Mouse (Mus musculus) kidney, embryonic 15.5 days (tissue): Measurements from ENCODE around the gene Abcb8. TPM values are rescaled to one million over a fixed set of nuclear protein-coding genes. Genes with fewer than 3 reads are reported as not detected.

Source experiments
- ATAC-seq: fragments of 200-750 bp; cut with Nextera tagmentation; replicated peaks from 2 replicates; pipeline ENCODE4 v1.8.0; 2017; ENCODE audit warnings: moderate TSS enrichment; ENCODE audit not compliant: low FRiP score
- H3K27ac ChIP-seq: fragments of 300-500 bp; sonication (generic); 2 replicates; pipeline ENCODE4 v1.5.1; 2015; ENCODE audit warnings: mild to moderate bottlenecking, inconsistent platforms
- H3K27me3 ChIP-seq: fragments of 300-500 bp; sonication (generic); 2 replicates; pipeline ENCODE4 v1.6.1; 2015; ENCODE audit warnings: inconsistent platforms
- H3K36me3 ChIP-seq: fragments of 300-500 bp; sonication (generic); 2 replicates; pipeline ENCODE4 v1.6.1; 2015; ENCODE audit warnings: inconsistent platforms
- H3K4me1 ChIP-seq: fragments of 300-500 bp; sonication (generic); 2 replicates; pipeline ENCODE4 v1.6.1; 2015; ENCODE audit warnings: inconsistent platforms
- H3K4me2 ChIP-seq: fragments of 300-500 bp; sonication (generic); 2 replicates; pipeline ENCODE4 v1.6.1; 2015; ENCODE audit warnings: moderate library complexity, mild to moderate bottlenecking, inconsistent platforms
- H3K4me3 ChIP-seq: fragments of 300-500 bp; sonication (generic); replicated peaks from 2 replicates; pipeline ENCODE4 v1.5.1; 2015; ENCODE audit warnings: mild to moderate bottlenecking, inconsistent platforms
- H3K9ac ChIP-seq: fragments of 300-500 bp; sonication (generic); 2 replicates; pipeline ENCODE4 v1.6.1; 2015; ENCODE audit warnings: mild to moderate bottlenecking, inconsistent platforms
- H3K9me3 ChIP-seq: fragments of 300-500 bp; sonication (generic); replicated peaks from 2 replicates; pipeline ENCODE4 v1.6.1; 2016; ENCODE audit warnings: inconsistent platforms
- WGBS: fragments of 180-500 bp; shearing (Covaris S2); methylation state at CpG from one replicate; pipeline ENCODE4 v1.1.7; 2015; ENCODE audit warnings: mixed read lengths; 5-methylcytosine and 5-hydroxymethylcytosine counted together
- polyA plus RNA-seq: library from polyadenylated mRNA; unstranded; fragments of >200 nt; fragmentation: Nextera tagmentation; extraction: Ambion mirVana; gene quantifications from 2 replicates; pipeline ENCODE4 v1.2.1, GENCODE M21; 2015

Abcb8 gene
- 59.2 and 62.0 TPM in 2 replicates for polyA plus RNA-seq

DNA sequence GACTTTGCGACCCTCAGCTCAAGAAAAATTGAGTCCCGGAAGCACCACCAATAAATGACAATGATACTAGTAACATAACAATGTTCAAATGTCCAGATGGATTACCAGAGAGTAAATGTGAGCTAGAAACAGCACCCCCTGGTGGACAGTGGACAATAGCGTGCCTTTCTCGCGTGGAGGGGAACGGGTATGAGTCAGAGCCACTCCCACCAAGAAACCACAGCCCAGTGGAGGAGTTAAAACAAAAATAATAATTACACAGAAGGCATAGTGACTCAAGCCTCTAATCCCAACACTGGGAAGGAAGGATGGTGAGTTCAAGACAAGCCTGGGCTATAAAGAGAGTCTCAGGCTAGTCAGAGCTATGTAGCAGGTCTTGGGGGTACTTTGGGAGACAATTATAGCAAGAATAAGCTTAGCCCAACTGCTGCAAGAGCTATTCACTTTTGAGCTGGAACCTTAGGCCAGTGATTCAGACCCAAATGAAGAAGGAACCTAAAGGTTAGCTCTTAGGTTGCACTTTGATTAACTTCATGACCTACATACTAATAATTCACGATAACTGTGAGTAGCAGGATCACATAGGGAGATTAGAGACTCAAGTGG is at the start of gene Abcb8:
Gene Abcb8, plus strand, starts transcription at position 272 of the 606 bp plus-strand sequence.
- Histone ChIP-seq H3K9ac (peak within 1 kb of the TSS; percentile 45), H3K4me2 (peak within 1 kb of the TSS; percentile 60)
- no peak for ATAC-seq

GRCm38 (mm10) chr5:24343977-24344436 is 49.5 kb upstream of the Abcb8 start:
- no peak for ATAC-seq

More for the DNA sequence above, at the start of gene Abcb8:
- Histone ChIP-seq H3K36me3 (no peaks in the 10 kb centered on the region), H3K4me3 (peak within 1 kb of the TSS; percentile 67), H3K9me3 (no peaks in the 10 kb centered on the region), H3K27me3 (peaks cover 4% of the 10 kb centered on the region), H3K4me1 (peaks cover 32% of the 10 kb centered on the region), H3K27ac (peak within 1 kb of the TSS; percentile 85)
- WGBS: 22% methylated on average over 7 of the region's 7 CpGs

GRCm38 (mm10) chr5:24344477-24345051 is 48.9 kb upstream of the Abcb8 start:
- peaks cover 19% of the 10 kb centered on the region for H3K27me3 ChIP-seq
- peaks cover 54% of the 10 kb centered on the region for H3K4me1 ChIP-seq
- H3K4me2 ChIP-seq: peak overlapping the region; percentile 47
- H3K36me3 ChIP-seq: no peaks in the 10 kb centered on the region
- no peak overlapping the region for H3K9ac ChIP-seq
- WGBS: 10% methylated on average over 12 of the region's 12 CpGs
- H3K27ac ChIP-seq: peak overlapping the region; percentile 87
- peak overlapping the region; percentile 15; the same call in 1 of the 2 replicates for H3K4me3 ChIP-seq
- no peaks in the 10 kb centered on the region for H3K9me3 ChIP-seq
- peak; percentile 80 for ATAC-seq

More at GRCm38 (mm10) chr5:24343977-24344436, 49.5 kb upstream of the Abcb8 start:
- H3K4me1 ChIP-seq: peaks cover 50% of the 10 kb centered on the region
- H3K27me3 ChIP-seq: peaks cover 14% of the 10 kb centered on the region
- no peak overlapping the region for H3K9ac ChIP-seq
- peak overlapping the region; percentile 87 for H3K27ac ChIP-seq
- peak overlapping the region; percentile 47 for H3K4me2 ChIP-seq
- no peak overlapping the region for H3K4me3 ChIP-seq
- 22% methylated on average over 2 of the region's 2 CpGs for WGBS
- no peaks in the 10 kb centered on the region for H3K9me3 ChIP-seq
- H3K36me3 ChIP-seq: no peaks in the 10 kb centered on the region

GRCm38 (mm10) chr5:24346313-24346712 is 47.1 kb upstream of the Abcb8 start:
- 69% methylated on average over 7 of the region's 7 CpGs for WGBS
- ATAC-seq: no peak

GRCm38 (mm10) chr5:24347186-24347875 is 46.1 kb upstream of the Abcb8 start:
- Histone ChIP-seq H3K4me1 (peaks cover 78% of the 10 kb centered on the region), H3K9ac (no peak overlapping the region)

More at GRCm38 (mm10) chr5:24346313-24346712, 47.1 kb upstream of the Abcb8 start:
- Histone ChIP-seq H3K9me3 (no peaks in the 10 kb centered on the region), H3K9ac (no peak overlapping the region), H3K36me3 (no peaks in the 10 kb centered on the region), H3K27ac (no peak overlapping the region), H3K4me1 (peaks cover 70% of the 10 kb centered on the region), H3K4me3 (no peak overlapping the region), H3K27me3 (peaks cover 33% of the 10 kb centered on the region), H3K4me2 (no peak overlapping the region)

GRCm38 (mm10) chr5:24348128-24348527 is 45.3 kb upstream of the Abcb8 start:
- H3K4me2 ChIP-seq: peak overlapping the region; percentile 99
- peaks cover 47% of the 10 kb centered on the region for H3K27me3 ChIP-seq
- H3K9ac ChIP-seq: peak overlapping the region; percentile 45
- H3K4me3 ChIP-seq: peak overlapping the region; percentile 51
- no peaks in the 10 kb centered on the region for H3K36me3 ChIP-seq
- peak; percentile 55 for ATAC-seq
- H3K4me1 ChIP-seq: peaks cover 81% of the 10 kb centered on the region
- H3K27ac ChIP-seq: no peak overlapping the region
- under 1% methylated on average over 41 of the region's 41 CpGs for WGBS
- no peaks in the 10 kb centered on the region for H3K9me3 ChIP-seq

More at GRCm38 (mm10) chr5:24347186-24347875, 46.1 kb upstream of the Abcb8 start:
- Histone ChIP-seq H3K27me3 (peaks cover 39% of the 10 kb centered on the region), H3K4me2 (peak overlapping the region; percentile 99), H3K36me3 (no peaks in the 10 kb centered on the region), H3K9me3 (no peaks in the 10 kb centered on the region), H3K4me3 (0 out of 2 replicates have a peak overlapping the region, but pooled peaks have one; percentile 51), H3K27ac (no peak overlapping the region)
- ATAC-seq: no peak
- 27% methylated on average over 7 of the region's 7 CpGs for WGBS

DNA sequence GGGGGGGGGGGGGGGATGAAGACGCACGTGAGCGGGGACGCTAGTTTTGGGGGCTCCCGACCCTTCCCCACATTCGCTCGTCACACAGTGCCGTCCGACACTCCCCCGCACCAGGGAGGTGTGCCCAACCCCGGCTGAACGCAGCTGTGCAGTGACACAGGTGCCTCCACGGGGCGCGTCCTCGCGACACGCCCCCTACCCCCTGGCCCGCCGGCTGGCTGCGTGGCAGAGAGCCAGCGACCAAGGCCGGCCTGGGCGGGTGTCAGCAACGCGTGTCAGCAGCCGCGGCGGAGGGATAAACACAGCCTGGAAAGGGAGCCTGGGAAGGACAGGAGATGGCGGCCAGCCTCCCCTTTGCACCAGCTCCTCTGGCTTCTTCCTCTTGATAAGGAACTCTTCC is 44.9 kb upstream of the Abcb8 start:
- peak overlapping the region; percentile 51 for H3K4me3 ChIP-seq
- no peak overlapping the region for H3K27ac ChIP-seq
- no peak for ATAC-seq
- under 1% methylated on average over 30 of the region's 30 CpGs for WGBS
- no peaks in the 10 kb centered on the region for H3K9me3 ChIP-seq
- H3K4me1 ChIP-seq: peaks cover 81% of the 10 kb centered on the region
- peak overlapping the region; percentile 45 for H3K9ac ChIP-seq
- peak overlapping the region; percentile 99 for H3K4me2 ChIP-seq
- no peaks in the 10 kb centered on the region for H3K36me3 ChIP-seq
- H3K27me3 ChIP-seq: peaks cover 50% of the 10 kb centered on the region

- Histone ChIP-seq H3K4me1 (peaks cover 71% of the 10 kb centered on the region), H3K9ac (no peak overlapping the region)
Observed at GRCm38 (mm10) chr5:24350073-24350472, 43.4 kb upstream of the Abcb8 start.

DNA sequence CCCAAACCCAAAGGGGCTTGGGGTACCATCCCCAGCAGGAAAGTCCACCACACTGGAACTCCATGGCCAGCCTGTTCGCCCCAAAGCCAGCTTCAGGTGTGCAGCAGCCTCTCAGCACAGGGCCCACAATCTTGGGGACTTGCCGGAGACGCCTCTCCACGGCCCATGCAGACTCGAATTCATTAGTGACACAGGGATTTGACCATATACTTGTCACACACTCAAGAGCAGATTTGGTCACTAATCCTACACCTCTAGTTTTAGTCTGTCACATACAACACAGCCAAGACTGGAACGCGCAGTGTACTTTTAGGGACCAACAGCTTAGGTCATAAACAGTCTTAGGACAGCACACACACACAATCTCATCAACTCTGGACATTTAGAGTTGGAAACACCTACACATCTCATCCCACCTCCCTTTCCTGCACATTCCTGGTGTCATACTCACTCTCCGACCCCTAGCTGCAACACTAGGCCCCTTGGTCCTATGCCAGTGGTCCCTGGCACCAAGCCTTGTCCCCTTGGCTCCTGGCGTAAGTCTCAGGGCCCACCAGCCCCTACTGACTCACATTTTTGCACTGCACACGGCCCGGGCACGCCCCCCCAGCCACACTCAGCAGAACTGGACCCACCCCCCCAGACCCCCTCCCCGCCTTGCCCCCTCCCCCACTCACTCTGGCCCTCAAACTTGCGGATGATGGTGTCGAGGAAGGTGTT is 42.8 kb upstream of the Abcb8 start:
- ATAC-seq: no peak
- peak overlapping the region; percentile 96 for H3K4me2 ChIP-seq
- H3K27ac ChIP-seq: peak overlapping the region; percentile 90; the same call in 1 of the 2 replicates
- peaks cover 58% of the 10 kb centered on the region for H3K27me3 ChIP-seq
- no peaks in the 10 kb centered on the region for H3K36me3 ChIP-seq
- H3K4me1 ChIP-seq: peaks cover 65% of the 10 kb centered on the region
- H3K4me3 ChIP-seq: peak overlapping the region; percentile 75
- H3K9me3 ChIP-seq: no peaks in the 10 kb centered on the region
- H3K9ac ChIP-seq: peak overlapping the region; percentile 68
- 33% methylated on average over 15 of the region's 15 CpGs for WGBS

More at GRCm38 (mm10) chr5:24350073-24350472, 43.4 kb upstream of the Abcb8 start:
- Histone ChIP-seq H3K36me3 (no peaks in the 10 kb centered on the region), H3K9me3 (no peaks in the 10 kb centered on the region), H3K27ac (no peak overlapping the region), H3K4me2 (peak overlapping the region; percentile 96), H3K4me3 (no peak overlapping the region), H3K27me3 (peaks cover 58% of the 10 kb centered on the region)
- ATAC-seq: no peak
- WGBS: 47% methylated on average over 3 of the region's 3 CpGs

GRCm38 (mm10) chr5:24351278-24351677 is 42.2 kb upstream of the Abcb8 start, which contains the start of gene Kcnh2:
Kcnh2 (minus strand) TSS chr5:24351604.
- peak; percentile 35 for ATAC-seq
- Histone ChIP-seq H3K36me3 (no peaks in the 10 kb centered on the region), H3K4me2 (peak within 1 kb of the TSS; percentile 96), H3K9me3 (no peaks in the 10 kb centered on the region), H3K4me1 (peaks cover 64% of the 10 kb centered on the region), H3K27me3 (peaks cover 58% of the 10 kb centered on the region), H3K4me3 (peak within 1 kb of the TSS; percentile 75), H3K27ac (peak within 1 kb of the TSS; percentile 90), H3K9ac (peak within 1 kb of the TSS; percentile 68)
- WGBS: 0% methylated on average over 12 of the region's 53 CpGs

- Histone ChIP-seq H3K27ac (peak overlapping the region; percentile 90), H3K4me2 (peak overlapping the region; percentile 96), H3K27me3 (peaks cover 57% of the 10 kb centered on the region), H3K36me3 (no peaks in the 10 kb centered on the region), H3K9ac (peak overlapping the region; percentile 37; the same call in 1 of the 2 replicates), H3K9me3 (no peaks in the 10 kb centered on the region), H3K4me1 (peaks cover 64% of the 10 kb centered on the region), H3K4me3 (peak overlapping the region; percentile 75)
- WGBS: under 1% methylated on average over 40 of the region's 41 CpGs
- ATAC-seq: peak; percentile 77
Observed at GRCm38 (mm10) chr5:24351701-24352171, 41.7 kb upstream of the Abcb8 start.
